Mouse (Mus musculus): ENCODE measurements around the gene Tstd3. TPM values are rescaled to one million over a fixed set of nuclear protein-coding genes. Genes with fewer than 3 reads are reported as not detected.
"Not testable (repeated sequence)": the region's sequence is repeated elsewhere in the genome, so short reads cannot be mapped to it uniquely, and the experiment has no call there.

The Tstd3 gene
- total RNA-seq, 2 experiments from 2014 or later = 10.5 to 11.4 TPM

DNA sequence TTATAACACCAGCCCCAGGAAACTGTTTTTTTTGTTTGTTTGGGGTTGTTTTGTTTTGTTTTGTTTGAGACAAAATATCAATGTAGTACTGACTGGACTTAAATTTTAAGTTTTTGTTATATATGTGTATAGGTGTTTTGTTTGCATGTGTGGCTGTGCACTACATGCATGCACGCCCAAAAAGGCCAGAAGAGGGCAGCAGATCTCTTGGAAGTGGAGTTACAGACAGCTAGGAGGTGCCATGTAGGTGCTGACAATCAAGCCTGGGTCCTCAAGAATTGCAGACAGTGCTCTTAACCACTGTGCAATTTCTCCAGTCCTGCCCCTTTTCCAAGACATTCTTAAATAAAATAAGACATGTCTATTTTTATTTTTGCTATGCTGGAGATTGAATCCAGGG lies 8.2 kb downstream of the Tstd3 start:
- intact Hi-C loops (cut with DNase I; ENCODE audit: low total_unique reads) = no loop called here
- no peak for DNase-seq

DNA sequence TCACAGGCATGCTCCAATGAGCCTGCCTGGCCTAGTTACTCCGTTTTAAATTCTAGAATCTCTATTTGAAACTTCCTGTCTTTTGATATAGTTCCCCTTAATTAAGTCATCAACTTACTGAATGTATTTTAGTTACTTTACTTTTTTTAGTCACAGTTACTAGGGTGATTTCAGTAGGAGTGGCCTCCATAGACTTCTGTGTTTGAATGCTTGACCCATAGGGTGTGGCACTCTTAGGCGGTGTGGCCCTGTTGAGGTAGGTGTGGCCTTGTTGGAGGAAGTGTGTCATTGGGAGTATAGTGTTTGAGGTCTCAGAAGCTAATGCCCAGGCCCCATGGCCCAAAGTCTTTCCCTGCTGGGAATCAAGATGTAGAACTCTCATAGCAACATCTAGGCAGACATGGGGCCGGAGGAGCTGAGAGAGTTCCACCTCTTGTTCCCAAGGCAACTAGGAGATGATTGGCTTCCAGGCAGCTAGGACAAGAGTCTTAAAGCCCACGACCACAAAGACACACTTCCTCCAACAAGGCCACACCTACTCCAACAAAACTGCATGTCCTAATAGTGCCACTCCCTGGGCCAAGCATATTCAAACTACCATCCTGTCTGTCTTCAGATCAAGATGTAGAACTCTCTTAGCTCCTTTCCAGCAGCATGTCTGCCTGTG lies 11.8 kb downstream of the Tstd3 start:
- intact Hi-C loops (cut with DNase I; ENCODE audit: low total_unique reads) = no loop called here
- no peak for DNase-seq

DNA sequence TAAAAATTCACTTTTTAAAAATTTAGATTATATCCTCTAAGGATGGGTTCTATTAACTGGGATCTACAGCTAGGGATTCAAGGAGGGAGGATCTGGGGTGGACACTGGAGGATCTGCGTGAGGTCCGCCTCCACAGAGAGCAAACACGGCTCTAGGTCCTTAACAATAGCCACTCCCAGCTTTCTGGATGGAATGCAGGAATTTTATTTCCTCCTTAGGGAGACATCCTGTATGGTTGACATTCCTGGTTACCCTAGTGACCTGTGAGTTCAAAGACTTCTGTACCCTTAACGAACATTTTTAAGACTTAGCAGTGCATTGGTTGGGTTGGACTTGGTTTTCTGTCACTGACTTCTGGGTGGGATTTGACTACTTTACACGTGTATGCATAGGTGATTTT lies 21.3 kb downstream of the Tstd3 start:
- intact Hi-C loops (cut with DNase I; ENCODE audit: low total_unique reads) = no loop called here
- no peak for DNase-seq

GRCm38 (mm10) chr4:21744142-21744541 lies 22.9 kb downstream of the Tstd3 start:
- intact Hi-C loops (cut with DNase I; ENCODE audit: low total_unique reads); DNase-seq: not testable (repeated sequence)

GRCm38 (mm10) chr4:21739169-21739568 lies 27.8 kb downstream of the Tstd3 start:
- intact Hi-C loops (cut with DNase I; ENCODE audit: low total_unique reads) = no loop called here
- DNase-seq = no peak

DNA sequence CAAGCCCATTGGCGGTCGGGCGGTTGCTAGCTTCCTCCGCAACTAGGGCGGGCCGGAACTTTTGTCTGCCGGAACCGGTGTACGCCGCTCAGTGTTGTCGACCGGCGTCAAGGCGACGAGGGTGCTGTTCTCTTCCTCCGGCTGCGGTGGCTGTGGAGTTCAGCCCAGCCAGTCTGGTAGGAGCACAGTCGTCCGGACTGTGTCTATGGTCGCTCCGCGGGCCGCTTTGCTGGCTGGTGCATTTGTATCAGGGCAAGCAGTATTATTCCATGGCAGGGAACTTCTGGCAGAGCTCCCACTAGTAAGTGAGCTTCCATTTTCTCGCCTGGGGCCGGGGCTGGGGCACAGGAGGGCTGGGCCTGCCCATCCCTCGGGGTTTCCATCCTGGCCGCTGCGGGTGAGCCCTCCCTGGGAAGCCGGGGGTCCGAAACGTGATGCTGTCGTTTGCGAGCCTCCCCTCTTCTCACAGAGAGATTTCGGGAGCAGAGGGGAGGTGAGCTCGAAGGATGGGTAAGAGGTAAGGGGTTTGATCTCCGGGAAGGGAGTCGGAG lies 39.3 kb downstream of the Tstd3 start, which contains the start of gene Ccnc:
Gene Ccnc (plus strand): TSS at position 87 of the 551 bp plus-strand sequence.
- intact Hi-C loops (cut with DNase I; ENCODE audit: low total_unique reads) = loop anchor here (10.0 kb wide), 1 partner anchor 87 kb away; no protein-coding TSS in a partner anchor
- peak; percentile 91 for DNase-seq

- DNase-seq = peak; percentile 7
- intact Hi-C loops (cut with DNase I; ENCODE audit: low total_unique reads) = loop anchor here (10.0 kb wide), 1 partner anchor 88 kb away; no protein-coding TSS in a partner anchor
Observed at GRCm38 (mm10) chr4:21726912-21727614, 39.9 kb downstream of the Tstd3 start.

DNA sequence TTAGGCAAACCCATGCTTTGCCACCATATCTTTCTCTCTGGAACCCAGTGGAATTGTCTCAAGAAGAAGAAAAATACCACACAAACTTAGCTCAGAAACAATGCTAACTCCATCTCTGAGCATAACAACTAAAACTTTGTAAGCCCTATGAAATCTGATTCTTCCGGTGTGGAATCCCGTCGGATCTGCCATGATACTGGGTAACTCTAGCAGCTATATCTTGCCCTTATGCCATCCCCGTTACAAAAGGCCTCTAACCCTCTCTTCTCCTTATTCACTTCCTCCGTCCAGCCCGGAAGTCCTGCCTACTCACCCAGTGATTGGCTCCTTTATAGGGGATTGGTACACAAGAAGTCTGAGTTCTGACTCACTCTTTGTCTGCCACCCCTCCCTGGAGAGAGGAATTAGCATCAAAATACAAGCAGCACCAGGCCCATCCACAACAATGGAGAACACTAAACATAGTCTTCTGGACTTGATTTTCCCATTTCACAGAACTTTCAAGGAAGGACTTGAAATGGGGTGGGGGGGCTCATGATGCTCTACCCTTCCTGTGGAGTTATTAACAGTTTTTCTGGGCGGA lies 44.2 kb downstream of the Tstd3 start:
- intact Hi-C loops (cut with DNase I; ENCODE audit: low total_unique reads) = loop anchor here (10.0 kb wide), 1 partner anchor 92 kb away; no protein-coding TSS in a partner anchor

DNA sequence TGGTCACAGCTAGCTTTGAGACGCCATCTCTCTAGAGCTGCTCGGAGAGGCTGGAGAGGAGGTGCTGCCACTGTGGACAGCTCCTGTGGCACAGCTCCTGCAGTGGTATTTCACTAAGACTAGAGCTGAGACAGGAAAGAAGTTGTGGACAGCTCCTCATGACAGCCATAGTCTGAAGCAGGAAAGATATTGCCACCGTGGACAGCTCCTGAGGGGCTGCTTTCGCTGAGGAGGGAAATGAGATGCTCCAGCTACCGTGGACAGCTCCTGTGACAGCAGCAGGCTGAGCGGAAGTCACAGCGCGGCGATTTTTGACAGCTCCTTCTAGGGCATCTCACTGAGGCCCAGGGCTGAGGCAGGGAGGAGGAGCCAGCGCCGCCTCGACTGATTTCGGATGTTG lies 54.9 kb downstream of the Tstd3 start:
- intact Hi-C loops (cut with DNase I; ENCODE audit: low total_unique reads) = no loop called here
- DNase-seq = peak; percentile 82

More for the DNA sequence above, 44.2 kb downstream of the Tstd3 start:
- DNase-seq = no peak

Other genes with a start within 250 kb of the Tstd3 start
- not detected for gene Prdm13, start 81.2 kb downstream of the Tstd3 start, total RNA-seq (2021)
- gene Ccnc, start 39.5 kb downstream of the Tstd3 start, total RNA-seq (2021) = 10 to 100 TPM in 1 of 2 experiments, 1 to 10 TPM in 1; 8.8 to 12.2 TPM
- gene Usp45, start 56 bp downstream of the Tstd3 start, total RNA-seq (2021) = 10 to 100 TPM; 12.2 to 13.4 TPM
- 10 to 100 TPM; 28.7 to 38.1 TPM for gene Pnisr, start 80.4 kb upstream of the Tstd3 start, total RNA-seq (2021)
- 10 to 100 TPM; 14.3 to 16.7 TPM for gene Coq3, start 112.5 kb upstream of the Tstd3 start, total RNA-seq (2021)
- 1 to 10 TPM; 1.6 to 1.9 TPM for gene Faxc, start 164.1 kb upstream of the Tstd3 start, total RNA-seq (2021)

All from gastrocnemius, postnatal 14 days (tissue).